Mouse (Mus musculus) stomach, embryonic 14.5 days (tissue): Measurements from ENCODE around the gene Cdk14. TPM values are rescaled to one million over a fixed set of nuclear protein-coding genes. Genes with fewer than 3 reads are reported as not detected.

Source experiments
- ATAC-seq: fragments of 200-750 bp; cut with Nextera tagmentation; 2 replicates; pipeline ENCODE4 v1.8.0; 2017; ENCODE audit warnings: low read depth, moderate TSS enrichment; ENCODE audit not compliant: insufficient number of reproducible peaks, insufficient read depth, low FRiP score
- H3K27ac ChIP-seq: fragments of 300-500 bp; sonication (generic); 2 replicates; pipeline ENCODE4 v1.5.1; 2014; ENCODE audit warnings: mild to moderate bottlenecking, low read length, moderate library complexity, mixed read lengths
- H3K27me3 ChIP-seq: fragments of 300-500 bp; sonication (generic); 2 replicates; pipeline ENCODE4 v1.6.1; 2014; ENCODE audit warnings: low read length, control low read depth, mixed read lengths; ENCODE audit not compliant: control insufficient read depth, insufficient read depth
- H3K36me3 ChIP-seq: fragments of 300-500 bp; sonication (generic); 2 replicates; pipeline ENCODE4 v1.6.1; 2014; ENCODE audit warnings: mild to moderate bottlenecking, control low read depth, low read length, moderate library complexity, mixed read lengths; ENCODE audit not compliant: control insufficient read depth, insufficient read depth
- H3K4me1 ChIP-seq: fragments of 300-500 bp; sonication (generic); 2 replicates; pipeline ENCODE4 v1.6.1; 2014; ENCODE audit warnings: low read length, control low read depth, mixed read lengths; ENCODE audit not compliant: control insufficient read depth, insufficient read depth
- H3K4me2 ChIP-seq: fragments of 300-500 bp; sonication (generic); replicated peaks from 2 replicates; pipeline ENCODE4 v1.6.1; 2014; ENCODE audit warnings: low read depth, low read length, control low read depth
- H3K4me3 ChIP-seq: fragments of 300-500 bp; sonication (generic); 2 replicates; pipeline ENCODE4 v1.5.1; 2014; ENCODE audit warnings: low read depth, low read length, control low read depth
- H3K9ac ChIP-seq: fragments of 300-500 bp; sonication (generic); replicated peaks from 2 replicates; pipeline ENCODE4 v1.6.1; 2014; ENCODE audit warnings: low read depth, mild to moderate bottlenecking, control low read depth, low read length, moderate library complexity, mixed read lengths
- H3K9me3 ChIP-seq: fragments of 300-500 bp; sonication (generic); 2 replicates; pipeline ENCODE4 v1.6.1; 2016; ENCODE audit warnings: low read depth, low read length, control low read depth; ENCODE audit not compliant: control insufficient read depth
- WGBS: fragments of 180-500 bp; shearing (Covaris S2); extraction: QIAGEN DNeasy Blood & Tissue Kit; methylation state at CpG from one replicate; pipeline ENCODE4 v1.1.7; 2014; 5-methylcytosine and 5-hydroxymethylcytosine counted together
- polyA plus RNA-seq: library from polyadenylated mRNA; unstranded; fragments of >200 nt; fragmentation: Nextera tagmentation; extraction: Ambion mirVana; gene quantifications from 2 replicates; pipeline ENCODE4 v1.2.1, GENCODE M21; 2014

The Cdk14 gene
- polyA plus RNA-seq: 27.4 and 28.3 TPM in 2 replicates

GRCm38 (mm10) chr5:5419992-5420455 is at the start of gene Cdk14:
TSS of gene Cdk14 (minus strand) at chr5:5420312.
- Histone ChIP-seq H3K4me1 (no peaks in the 10 kb centered on the region), H3K4me2 (no peak within 1 kb of the TSS), H3K36me3 (no peaks in the 10 kb centered on the region), H3K9me3 (no peaks in the 10 kb centered on the region), H3K9ac (no peak within 1 kb of the TSS), H3K27me3 (no peaks in the 10 kb centered on the region), H3K4me3 (no peak within 1 kb of the TSS), H3K27ac (no peak within 1 kb of the TSS)
- no peak for ATAC-seq
- WGBS: 86% methylated on average over 9 of the region's 9 CpGs

- no peaks in the 10 kb centered on the region for H3K27me3 ChIP-seq
- H3K36me3 ChIP-seq: no peaks in the 10 kb centered on the region
- H3K4me3 ChIP-seq: no peak overlapping the region
- WGBS: 71% methylated on average over 1 of the region's 1 CpGs
- no peak overlapping the region for H3K9ac ChIP-seq
- H3K4me1 ChIP-seq: no peaks in the 10 kb centered on the region
- no peak overlapping the region for H3K27ac ChIP-seq
- no peaks in the 10 kb centered on the region for H3K9me3 ChIP-seq
- H3K4me2 ChIP-seq: no peak overlapping the region
- no peak for ATAC-seq
Observed at GRCm38 (mm10) chr5:5465256-5465655, 45.1 kb upstream of the Cdk14 start.

- Histone ChIP-seq H3K4me2 (no peak overlapping the region), H3K9me3 (no peaks in the 10 kb centered on the region), H3K4me1 (no peaks in the 10 kb centered on the region), H3K36me3 (no peaks in the 10 kb centered on the region), H3K27ac (no peak overlapping the region), H3K4me3 (no peak overlapping the region), H3K9ac (no peak overlapping the region), H3K27me3 (no peaks in the 10 kb centered on the region)
- ATAC-seq: no peak
- 59% methylated on average over 5 of the region's 5 CpGs for WGBS
Observed at GRCm38 (mm10) chr5:5431746-5432438, 11.8 kb upstream of the Cdk14 start.

- no peak overlapping the region for H3K4me2 ChIP-seq
- no peak overlapping the region for H3K9ac ChIP-seq
- no peaks in the 10 kb centered on the region for H3K36me3 ChIP-seq
- no peaks in the 10 kb centered on the region for H3K4me1 ChIP-seq
- H3K27ac ChIP-seq: peak overlapping the region; percentile 81
- H3K27me3 ChIP-seq: no peaks in the 10 kb centered on the region
- H3K9me3 ChIP-seq: no peaks in the 10 kb centered on the region
- no peak overlapping the region for H3K4me3 ChIP-seq
- ATAC-seq: peak; percentile 23; the same call in 1 of the 2 replicates
- WGBS: 39% methylated on average over 6 of the region's 6 CpGs
Observed at GRCm38 (mm10) chr5:5423723-5424171, 3.6 kb upstream of the Cdk14 start.

- WGBS: 74% methylated on average over 4 of the region's 4 CpGs
- Histone ChIP-seq H3K27me3 (no peaks in the 10 kb centered on the region), H3K4me1 (no peaks in the 10 kb centered on the region), H3K4me2 (no peak overlapping the region), H3K4me3 (no peak overlapping the region), H3K9me3 (no peaks in the 10 kb centered on the region), H3K9ac (no peak overlapping the region), H3K27ac (peak overlapping the region; percentile 81), H3K36me3 (no peaks in the 10 kb centered on the region)
- ATAC-seq: no peak
Observed at GRCm38 (mm10) chr5:5423081-5423480, 3.0 kb upstream of the Cdk14 start.

- Histone ChIP-seq H3K36me3 (no peaks in the 10 kb centered on the region), H3K4me2 (no peak overlapping the region), H3K9ac (no peak overlapping the region), H3K9me3 (no peaks in the 10 kb centered on the region), H3K27me3 (no peaks in the 10 kb centered on the region), H3K4me3 (no peak overlapping the region), H3K4me1 (no peaks in the 10 kb centered on the region), H3K27ac (no peak overlapping the region)
- ATAC-seq: no peak
- 96% methylated on average over 2 of the region's 2 CpGs for WGBS
Observed at GRCm38 (mm10) chr5:5421439-5421838, 1.3 kb upstream of the Cdk14 start.

- no peak overlapping the region for H3K9ac ChIP-seq
- ATAC-seq: no peak
- H3K9me3 ChIP-seq: no peaks in the 10 kb centered on the region
- H3K27ac ChIP-seq: no peak overlapping the region
- no peaks in the 10 kb centered on the region for H3K36me3 ChIP-seq
- H3K4me1 ChIP-seq: no peaks in the 10 kb centered on the region
- no peaks in the 10 kb centered on the region for H3K27me3 ChIP-seq
- H3K4me2 ChIP-seq: no peak overlapping the region
- H3K4me3 ChIP-seq: no peak overlapping the region
- WGBS: 65% methylated on average over 1 of the region's 1 CpGs
Observed at GRCm38 (mm10) chr5:5419253-5419652, 859 bp downstream of the Cdk14 start.

GRCm38 (mm10) chr5:5414835-5415234 is 5.3 kb downstream of the Cdk14 start:
- 78% methylated on average over 3 of the region's 3 CpGs for WGBS
- H3K4me3 ChIP-seq: no peak overlapping the region
- no peak for ATAC-seq
- no peaks in the 10 kb centered on the region for H3K27me3 ChIP-seq
- H3K36me3 ChIP-seq: no peaks in the 10 kb centered on the region
- no peak overlapping the region for H3K4me2 ChIP-seq
- H3K4me1 ChIP-seq: no peaks in the 10 kb centered on the region
- no peak overlapping the region for H3K9ac ChIP-seq
- no peak overlapping the region for H3K27ac ChIP-seq
- no peaks in the 10 kb centered on the region for H3K9me3 ChIP-seq

GRCm38 (mm10) chr5:5411886-5412285 is 8.2 kb downstream of the Cdk14 start:
- Histone ChIP-seq H3K4me2 (no peak overlapping the region), H3K4me3 (no peak overlapping the region), H3K4me1 (no peaks in the 10 kb centered on the region), H3K27me3 (no peaks in the 10 kb centered on the region), H3K36me3 (no peaks in the 10 kb centered on the region), H3K27ac (no peak overlapping the region), H3K9me3 (no peaks in the 10 kb centered on the region), H3K9ac (no peak overlapping the region)
- 47% methylated on average over 2 of the region's 2 CpGs for WGBS
- no peak for ATAC-seq
